Mouse (Mus musculus) gastrocnemius, postnatal 36 days (tissue): ENCODE measurements around the gene Pgrmc1. TPM values are rescaled to one million over a fixed set of nuclear protein-coding genes. Genes with fewer than 3 reads are reported as not detected.

Experiments
- DNase-seq, 2 experiments: peaks; one replicate each; pipeline ENCODE4 v3.0.0; 2022
- intact Hi-C: fragments of 180-260 bp; cut with DNase I; formaldehyde crosslinking; loops from one replicate; pipeline ENCODE4 v1.15.1; 2025
- total RNA-seq, 2 experiments: library from RNA; stranded (reverse); gene quantifications; 2 replicates each; pipeline ENCODE4 v1.2.3; 2021

Pgrmc1 gene
- total RNA-seq, 2 experiments from 2014 or later = 6.4 to 8.0 TPM

- no peak for DNase-seq
- intact Hi-C loops = no loop called here
These were observed 2.1 kb downstream of the Pgrmc1 start for GRCm38 (mm10) chrX:36600066-36600465.

- DNase-seq = no peak
- intact Hi-C loops = no loop called here
These were observed 4.9 kb downstream of the Pgrmc1 start for GRCm38 (mm10) chrX:36602926-36603325.

GRCm38 (mm10) chrX:36604040-36604439 lies 6.0 kb downstream of the Pgrmc1 start:
- DNase-seq = no peak
- intact Hi-C loops = no loop called here

- intact Hi-C loops = no loop called here
- DNase-seq = no peak
These were observed 11.1 kb downstream of the Pgrmc1 start for GRCm38 (mm10) chrX:36609117-36609516.

GRCm38 (mm10) chrX:36628102-36628501 lies 30.1 kb downstream of the Pgrmc1 start:
- intact Hi-C loops = no loop called here
- no peak for DNase-seq

GRCm38 (mm10) chrX:36630771-36631170 lies 32.8 kb downstream of the Pgrmc1 start:
- intact Hi-C loops = no loop called here
- DNase-seq = no peak

- intact Hi-C loops = no loop called here
- peak in 1 of 2 experiments; percentile 11 for DNase-seq
These were observed 42.0 kb downstream of the Pgrmc1 start for GRCm38 (mm10) chrX:36640046-36640445.

- intact Hi-C loops = no loop called here
These were observed 46.9 kb downstream of the Pgrmc1 start, which contains the start of gene Akap17b for GRCm38 (mm10) chrX:36644657-36645551. Akap17b (minus strand) TSS chrX:36645395.

More at GRCm38 (mm10) chrX:36644657-36645551, 46.9 kb downstream of the Pgrmc1 start, which contains the start of gene Akap17b:
- DNase-seq = peak; percentile 57 to 73

Other genes with a start within 250 kb of the Pgrmc1 start
- not detected for gene Gm6268, start 196.9 kb upstream of the Pgrmc1 start, total RNA-seq
- not detected for gene Gm14569, start 106.4 kb upstream of the Pgrmc1 start, total RNA-seq
- 1 to 10 TPM; 1.7 to 1.8 TPM for gene Akap17b, start 47.2 kb downstream of the Pgrmc1 start, total RNA-seq
- under 1 TPM in 1 of 2 experiments, not detected in 1; 0.22 TPM for gene Slc25a43, start 145.5 kb downstream of the Pgrmc1 start, total RNA-seq
- gene Slc25a5, start 197.4 kb downstream of the Pgrmc1 start, total RNA-seq = 10 to 100 TPM; 69.8 to 72.5 TPM